Mouse (Mus musculus) neural tube, embryonic 12.5 days (tissue): Measurements from ENCODE around the gene Lyrm1. TPM values are rescaled to one million over a fixed set of nuclear protein-coding genes. Genes with fewer than 3 reads are reported as not detected.

Experiments
- ATAC-seq: fragments of 200-750 bp; cut with Nextera tagmentation; 2 replicates; pipeline ENCODE4 v1.8.0; 2017; ENCODE audit warnings: low read depth, mild to moderate bottlenecking, moderate TSS enrichment, moderate library complexity; ENCODE audit not compliant: low FRiP score
- H3K27ac ChIP-seq: fragments of 300-500 bp; sonication (generic); 2 replicates; pipeline ENCODE4 v1.5.1; 2016
- H3K27me3 ChIP-seq: fragments of 300-500 bp; sonication (generic); replicated peaks from 2 replicates; pipeline ENCODE4 v1.6.1; 2016; ENCODE audit warnings: mild to moderate bottlenecking
- H3K36me3 ChIP-seq: fragments of 300-500 bp; sonication (generic); 2 replicates; pipeline ENCODE4 v1.6.1; 2016; ENCODE audit warnings: mild to moderate bottlenecking
- H3K4me1 ChIP-seq: fragments of 300-500 bp; sonication (generic); 2 replicates; pipeline ENCODE4 v1.6.1; 2016
- H3K4me2 ChIP-seq: fragments of 300-500 bp; sonication (generic); replicated peaks from 2 replicates; pipeline ENCODE4 v1.6.1; 2016; ENCODE audit warnings: mild to moderate bottlenecking
- H3K4me3 ChIP-seq: fragments of 300-500 bp; sonication (generic); 2 replicates; pipeline ENCODE4 v1.5.1; 2016
- H3K9ac ChIP-seq: fragments of 300-500 bp; sonication (generic); 2 replicates; pipeline ENCODE4 v1.6.1; 2016; ENCODE audit warnings: mild to moderate bottlenecking
- H3K9me3 ChIP-seq: fragments of 300-500 bp; sonication (generic); 2 replicates; pipeline ENCODE4 v1.6.1; 2016; ENCODE audit warnings: mild to moderate bottlenecking
- WGBS: fragments of 180-500 bp; shearing (Covaris S2); methylation state at CpG from one replicate; pipeline ENCODE4 v1.1.7; 2016; 5-methylcytosine and 5-hydroxymethylcytosine counted together
- polyA plus RNA-seq: library from polyadenylated mRNA; unstranded; fragments of >200 nt; fragmentation: Nextera tagmentation; extraction: Ambion mirVana; gene quantifications from 2 replicates; pipeline ENCODE4 v1.2.1, GENCODE M21; 2016

Gene Lyrm1
- polyA plus RNA-seq, 1 experiment from 2014 or later = 14.9 TPM

DNA sequence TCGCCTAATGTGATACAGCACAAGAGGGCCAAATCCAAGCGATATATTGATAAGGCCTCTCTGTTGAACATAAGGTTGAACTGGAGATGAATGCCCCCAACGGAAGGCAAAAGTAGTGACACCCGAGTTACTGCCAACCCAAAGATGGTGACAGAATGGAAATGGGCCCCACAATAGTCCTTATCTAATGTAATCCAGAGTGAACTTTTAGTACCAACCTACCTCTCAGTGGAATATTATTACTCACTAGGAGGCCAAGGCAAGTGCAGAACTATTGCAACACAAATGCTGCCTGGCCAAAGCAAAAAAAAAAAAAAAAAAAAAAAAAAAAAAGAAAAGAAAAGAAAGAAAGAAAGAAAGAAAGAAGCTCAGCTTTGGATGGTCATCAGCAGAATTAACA lies 2.9 kb upstream of the Lyrm1 start:
- Histone ChIP-seq H3K4me3 (no peak overlapping the region), H3K9me3 (no peaks in the 10 kb centered on the region), H3K27ac (no peak overlapping the region), H3K36me3 (no peaks in the 10 kb centered on the region), H3K9ac (no peak overlapping the region), H3K4me2 (no peak overlapping the region), H3K27me3 (no peaks in the 10 kb centered on the region), H3K4me1 (peaks cover 19% of the 10 kb centered on the region)
- no peak for ATAC-seq
- WGBS = 89% methylated on average over 4 of the region's 4 CpGs

DNA sequence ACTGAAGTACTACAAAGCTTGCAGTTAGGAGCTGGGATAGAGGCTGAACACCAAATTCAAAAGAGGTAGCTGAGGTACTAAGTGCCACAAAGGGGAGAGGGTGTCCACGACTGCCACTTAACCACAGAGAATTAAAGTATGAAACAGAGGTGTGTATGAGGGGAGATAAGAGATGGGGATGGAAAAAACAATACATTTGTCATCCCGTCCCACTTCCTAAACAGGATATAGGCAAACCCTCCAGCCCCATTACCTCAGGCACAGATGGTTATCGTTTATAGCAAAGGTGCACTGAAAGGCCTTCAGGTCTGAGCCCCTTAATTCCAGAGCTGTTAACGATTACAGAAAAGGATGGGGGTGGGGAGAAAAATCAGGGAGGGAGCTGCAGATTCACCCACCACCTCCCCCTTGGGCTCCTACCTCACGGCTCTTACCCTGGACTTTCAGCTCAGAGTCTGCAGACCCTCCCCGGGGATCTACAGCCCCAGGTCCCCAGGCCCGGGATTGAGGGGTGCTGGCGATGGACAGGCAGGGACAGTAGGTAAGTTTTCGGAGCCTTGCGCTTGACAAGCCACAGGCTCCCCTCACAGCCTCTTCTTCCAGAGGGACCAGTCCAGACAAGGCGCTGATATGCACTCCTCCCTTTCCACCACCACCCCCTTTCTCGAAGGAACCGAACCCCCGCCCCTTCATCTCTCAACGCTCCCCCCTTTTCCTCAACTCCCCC lies 680 bp upstream of the Lyrm1 start:
- Histone ChIP-seq H3K27me3 (no peaks in the 10 kb centered on the region), H3K27ac (peak overlapping the region; percentile 32; the same call in 1 of the 2 replicates), H3K4me2 (peak overlapping the region; percentile 76), H3K4me1 (peaks cover 19% of the 10 kb centered on the region), H3K36me3 (no peaks in the 10 kb centered on the region), H3K4me3 (peak overlapping the region; percentile 71), H3K9me3 (no peaks in the 10 kb centered on the region), H3K9ac (peak overlapping the region; percentile 77)
- WGBS = 2% methylated on average over 15 of the region's 15 CpGs
- ATAC-seq = peak; percentile 67

DNA sequence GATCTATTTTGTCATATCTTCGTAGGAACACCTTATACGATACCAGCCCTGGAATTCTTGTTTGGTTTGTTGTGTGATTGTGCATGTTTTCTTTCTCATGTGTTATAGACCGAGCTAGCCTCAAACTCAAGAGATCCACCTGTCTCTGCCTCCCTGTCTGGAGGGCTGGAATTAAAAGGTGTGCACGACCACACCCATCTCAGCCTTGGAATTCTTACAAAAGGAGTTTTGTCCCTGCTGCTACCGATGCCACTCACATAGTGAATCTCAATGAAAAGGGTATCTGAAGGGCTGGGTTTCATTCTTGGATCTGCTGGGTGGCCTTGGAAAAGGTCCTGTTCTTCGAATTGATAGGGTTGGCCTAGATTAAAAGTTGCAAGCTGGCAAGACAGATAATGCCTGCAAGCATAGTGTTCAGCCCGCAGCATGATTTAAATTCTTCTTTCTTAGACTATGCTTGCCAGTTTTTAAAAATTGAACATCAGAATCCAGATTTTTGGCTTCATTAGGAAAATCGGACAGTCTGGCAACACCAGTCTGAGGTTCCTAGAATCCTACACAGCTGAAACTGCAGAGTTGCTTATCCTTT lies 2.0 kb downstream of the Lyrm1 start:
- no peak overlapping the region; the same call in 1 of the 2 replicates for H3K4me2 ChIP-seq
- no peaks in the 10 kb centered on the region for H3K27me3 ChIP-seq
- no peak overlapping the region for H3K27ac ChIP-seq
- ATAC-seq = no peak
- WGBS = 96% methylated on average over 8 of the region's 8 CpGs
- H3K9me3 ChIP-seq = no peaks in the 10 kb centered on the region
- peaks cover 19% of the 10 kb centered on the region for H3K4me1 ChIP-seq
- no peak overlapping the region for H3K4me3 ChIP-seq
- no peaks in the 10 kb centered on the region for H3K36me3 ChIP-seq
- no peak overlapping the region for H3K9ac ChIP-seq

DNA sequence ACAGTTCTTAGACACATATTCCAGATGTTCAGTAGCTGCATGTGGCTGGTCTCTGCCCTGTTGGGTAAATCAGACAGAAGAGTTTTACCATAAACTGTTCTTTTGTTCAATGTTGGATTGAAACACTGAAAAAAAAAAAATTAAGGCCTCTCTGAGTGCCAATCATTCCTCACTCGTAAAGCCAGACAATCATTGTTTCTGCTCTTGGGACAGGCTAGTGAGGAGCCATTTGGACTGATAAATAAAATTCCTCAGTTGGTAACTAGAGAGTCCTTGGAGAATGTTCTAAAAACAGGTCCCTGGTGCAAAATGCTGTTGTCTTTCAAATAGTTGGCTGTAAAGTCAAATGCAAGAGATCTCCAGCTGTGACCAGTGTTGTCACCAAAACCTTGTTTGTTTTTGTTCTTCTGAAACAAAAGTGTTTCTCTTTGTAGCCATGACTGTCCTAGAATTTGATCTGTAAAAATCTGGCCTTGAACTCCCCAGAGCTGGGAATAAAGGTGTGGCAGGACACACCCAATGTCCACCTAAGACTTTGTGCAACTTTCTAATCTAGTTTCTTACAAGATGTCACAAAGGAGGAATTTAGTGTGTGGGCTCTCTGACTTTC lies 2.7 kb downstream of the Lyrm1 start:
- Histone ChIP-seq H3K4me1 (peaks cover 19% of the 10 kb centered on the region), H3K9me3 (no peaks in the 10 kb centered on the region), H3K4me2 (no peak overlapping the region), H3K9ac (no peak overlapping the region), H3K4me3 (no peak overlapping the region), H3K27me3 (no peaks in the 10 kb centered on the region), H3K36me3 (no peaks in the 10 kb centered on the region), H3K27ac (no peak overlapping the region)
- ATAC-seq = no peak
- 63% methylated on average over 1 of the region's 1 CpGs for WGBS

DNA sequence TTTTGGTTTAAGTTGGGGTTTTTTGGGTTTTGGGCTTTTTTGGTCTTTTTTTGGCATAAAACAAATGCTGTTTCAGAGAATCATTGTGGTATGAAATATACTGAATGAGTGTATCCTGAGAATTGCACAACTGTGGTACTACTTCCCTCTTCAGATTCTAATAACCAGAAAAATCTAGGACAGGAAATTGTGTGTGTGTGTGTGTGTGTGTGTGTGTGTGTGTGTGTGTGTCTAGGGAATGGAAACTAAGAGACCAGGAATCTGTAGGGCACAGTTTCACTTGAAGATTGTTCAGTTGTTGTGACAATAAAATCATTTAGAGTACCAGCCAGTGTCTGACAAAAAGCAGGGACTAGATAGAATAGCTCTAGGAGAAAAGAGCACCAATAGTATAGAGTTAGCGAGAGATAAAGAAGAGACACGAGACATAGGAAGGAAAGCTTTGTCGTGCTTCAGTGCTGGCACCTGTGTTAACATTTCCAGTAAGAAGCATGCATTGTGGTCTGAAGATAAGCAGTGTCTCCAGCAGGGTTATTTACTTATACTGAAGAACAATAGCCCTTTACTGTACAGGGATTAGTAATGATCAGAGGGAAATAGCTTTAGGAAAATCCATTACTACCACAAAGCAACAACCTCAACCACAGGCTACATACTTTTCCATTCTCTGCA lies 3.9 kb downstream of the Lyrm1 start:
- no peak overlapping the region for H3K4me3 ChIP-seq
- no peak overlapping the region for H3K27ac ChIP-seq
- peaks cover 14% of the 10 kb centered on the region for H3K4me1 ChIP-seq
- no peak overlapping the region for H3K9ac ChIP-seq
- no peak for ATAC-seq
- H3K27me3 ChIP-seq = no peaks in the 10 kb centered on the region
- WGBS = 72% methylated on average over 3 of the region's 3 CpGs
- H3K4me2 ChIP-seq = no peak overlapping the region
- no peaks in the 10 kb centered on the region for H3K9me3 ChIP-seq
- no peaks in the 10 kb centered on the region for H3K36me3 ChIP-seq

DNA sequence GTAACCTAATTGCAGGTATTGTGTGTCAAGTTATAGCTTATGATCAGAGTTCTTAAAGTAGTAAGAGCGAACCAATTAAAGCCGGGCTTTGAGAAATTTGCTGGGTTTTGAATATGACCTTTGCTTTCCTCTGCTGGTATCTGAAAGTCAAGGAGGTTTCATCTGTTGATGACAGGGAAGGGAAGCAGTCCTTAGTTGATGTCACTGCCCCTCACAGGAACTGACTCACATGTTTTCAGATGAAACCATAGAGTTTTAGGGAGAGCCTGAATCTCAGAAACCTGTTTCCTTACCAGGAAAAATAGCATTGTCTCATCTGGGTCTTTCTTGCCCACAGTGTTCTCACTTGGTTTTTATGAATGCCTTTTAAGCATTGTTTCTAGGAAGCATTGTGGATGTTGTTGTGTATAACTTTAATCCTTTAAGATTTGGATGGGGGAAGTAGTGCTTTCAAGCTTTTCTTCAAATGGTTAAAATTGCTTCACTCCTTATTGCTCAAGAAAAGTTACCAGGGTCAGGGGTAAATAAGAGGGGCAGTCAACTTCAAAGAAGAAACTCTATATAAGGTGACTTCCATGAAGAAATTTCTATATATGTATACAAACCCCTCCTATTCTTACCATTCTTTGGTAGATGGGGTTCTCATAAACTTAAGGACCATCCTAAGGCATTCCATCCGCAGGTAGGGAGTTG lies 11.0 kb downstream of the Lyrm1 start:
- Histone ChIP-seq H3K4me1 (no peaks in the 10 kb centered on the region), H3K9ac (no peak overlapping the region), H3K9me3 (no peaks in the 10 kb centered on the region), H3K4me2 (no peak overlapping the region), H3K4me3 (no peak overlapping the region), H3K27ac (no peak overlapping the region), H3K36me3 (no peaks in the 10 kb centered on the region), H3K27me3 (no peaks in the 10 kb centered on the region)
- ATAC-seq = no peak
- 95% methylated on average over 3 of the region's 3 CpGs for WGBS

DNA sequence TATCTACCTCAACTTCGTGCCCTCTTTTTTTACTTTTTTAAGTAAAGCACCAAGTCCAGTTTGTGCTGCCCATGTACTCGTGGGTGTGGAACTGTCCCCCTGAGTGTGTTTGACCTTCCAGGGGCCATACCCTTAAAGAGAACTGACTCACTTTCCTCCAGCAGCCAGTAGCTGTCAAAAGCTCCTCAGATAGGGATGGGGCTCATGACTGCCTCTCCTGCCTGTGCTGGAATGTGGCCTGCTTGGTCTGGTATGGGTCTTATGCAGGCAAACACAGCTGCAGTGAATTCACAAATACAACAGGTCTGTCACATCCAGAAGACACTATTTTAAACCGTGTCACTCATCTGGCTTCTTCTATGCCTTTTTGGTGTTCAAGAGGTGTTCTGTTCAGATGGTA lies 16.1 kb downstream of the Lyrm1 start:
- no peaks in the 10 kb centered on the region for H3K9me3 ChIP-seq
- no peak for ATAC-seq
- no peak overlapping the region for H3K4me3 ChIP-seq
- no peaks in the 10 kb centered on the region for H3K4me1 ChIP-seq
- no peak overlapping the region for H3K4me2 ChIP-seq
- H3K36me3 ChIP-seq = no peaks in the 10 kb centered on the region
- no peak overlapping the region for H3K9ac ChIP-seq
- no peaks in the 10 kb centered on the region for H3K27me3 ChIP-seq
- WGBS = 79% methylated on average over 3 of the region's 3 CpGs
- no peak overlapping the region for H3K27ac ChIP-seq

DNA sequence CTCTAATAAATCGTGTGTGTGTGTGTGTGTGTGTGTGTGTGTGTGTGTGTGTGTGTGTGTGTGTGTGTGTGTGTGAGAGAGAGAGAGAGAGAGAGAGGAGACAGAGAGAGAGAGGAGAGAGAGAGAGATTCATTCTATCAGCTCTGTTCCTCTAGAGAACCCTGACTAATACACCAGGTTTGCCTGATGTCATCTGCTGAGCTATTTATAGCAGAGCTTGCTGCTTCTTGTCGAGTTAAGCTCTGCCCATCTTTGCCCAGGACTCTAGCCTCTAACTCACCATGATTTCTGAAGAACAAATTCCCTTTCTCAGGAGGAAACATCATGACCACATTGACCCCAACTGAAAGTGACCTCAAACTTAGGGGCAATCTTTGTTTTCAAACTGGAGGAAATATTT lies 24.8 kb downstream of the Lyrm1 start:
- WGBS = 67% methylated on average over 2 of the region's 2 CpGs
- H3K4me3 ChIP-seq = no peak overlapping the region
- no peaks in the 10 kb centered on the region for H3K36me3 ChIP-seq
- no peak overlapping the region for H3K4me2 ChIP-seq
- H3K9ac ChIP-seq = no peak overlapping the region
- no peaks in the 10 kb centered on the region for H3K9me3 ChIP-seq
- no peaks in the 10 kb centered on the region for H3K27me3 ChIP-seq
- no peaks in the 10 kb centered on the region for H3K4me1 ChIP-seq
- H3K27ac ChIP-seq = no peak overlapping the region
- ATAC-seq = no peak

DNA sequence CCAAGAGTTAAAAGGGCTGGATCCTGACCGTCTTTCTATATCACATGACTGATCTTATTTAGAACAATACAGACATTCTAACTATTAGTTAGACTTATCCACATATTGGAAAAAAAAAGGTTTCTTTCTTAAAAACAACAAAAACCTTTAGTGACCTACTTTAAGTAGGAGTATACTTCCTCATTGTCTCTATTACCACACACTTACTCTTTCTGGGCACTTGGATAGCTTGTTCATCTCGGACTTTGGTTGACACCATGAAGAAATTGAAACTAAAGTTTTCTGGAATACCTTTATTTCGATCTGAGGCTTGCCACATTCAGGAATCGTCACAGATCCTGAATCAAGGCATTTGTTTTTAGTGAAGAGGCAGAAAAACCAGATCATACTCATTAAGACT lies 25.4 kb downstream of the Lyrm1 start:
- Histone ChIP-seq H3K4me2 (no peak overlapping the region), H3K27me3 (no peaks in the 10 kb centered on the region), H3K9me3 (no peaks in the 10 kb centered on the region), H3K4me1 (no peaks in the 10 kb centered on the region), H3K27ac (no peak overlapping the region), H3K36me3 (no peaks in the 10 kb centered on the region), H3K4me3 (no peak overlapping the region), H3K9ac (no peak overlapping the region)
- 86% methylated on average over 4 of the region's 4 CpGs for WGBS
- ATAC-seq = no peak

DNA sequence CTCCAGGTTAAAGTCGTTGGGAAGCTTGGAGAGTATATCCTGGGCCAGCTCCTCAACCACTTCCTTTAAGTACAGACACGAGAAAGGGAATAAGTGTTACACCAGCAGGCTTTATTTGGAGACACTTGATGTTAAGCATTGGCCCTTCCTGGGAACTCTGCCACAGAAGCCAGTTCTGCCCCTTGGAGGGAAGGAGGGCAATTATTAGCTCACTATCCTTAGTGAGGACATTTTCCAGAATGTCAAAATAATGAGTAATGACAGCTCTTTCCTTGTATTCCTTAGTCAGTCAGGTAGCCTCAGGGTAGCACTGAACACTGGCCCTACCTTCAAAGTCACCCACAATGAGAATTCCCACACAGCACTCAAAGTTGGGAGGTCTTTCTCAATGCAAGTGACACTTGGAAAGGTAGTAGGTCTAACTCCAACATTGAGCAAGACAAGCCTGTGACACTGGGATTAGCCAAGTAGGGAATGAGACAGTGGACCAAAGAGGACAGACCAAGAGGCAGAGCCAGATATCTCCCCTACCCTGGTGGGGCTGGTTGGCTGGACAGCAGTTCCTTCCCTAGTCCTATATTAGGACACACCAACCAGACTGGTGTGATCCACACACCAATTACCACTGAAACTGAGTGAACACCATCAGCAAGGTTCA lies 33.3 kb downstream of the Lyrm1 start:
- Histone ChIP-seq H3K27ac (no peak overlapping the region), H3K4me2 (no peak overlapping the region), H3K9ac (no peak overlapping the region), H3K9me3 (no peaks in the 10 kb centered on the region), H3K36me3 (no peaks in the 10 kb centered on the region), H3K27me3 (no peaks in the 10 kb centered on the region), H3K4me3 (no peak overlapping the region), H3K4me1 (no peaks in the 10 kb centered on the region)
- WGBS = 78% methylated on average over 2 of the region's 2 CpGs
- no peak for ATAC-seq

DNA sequence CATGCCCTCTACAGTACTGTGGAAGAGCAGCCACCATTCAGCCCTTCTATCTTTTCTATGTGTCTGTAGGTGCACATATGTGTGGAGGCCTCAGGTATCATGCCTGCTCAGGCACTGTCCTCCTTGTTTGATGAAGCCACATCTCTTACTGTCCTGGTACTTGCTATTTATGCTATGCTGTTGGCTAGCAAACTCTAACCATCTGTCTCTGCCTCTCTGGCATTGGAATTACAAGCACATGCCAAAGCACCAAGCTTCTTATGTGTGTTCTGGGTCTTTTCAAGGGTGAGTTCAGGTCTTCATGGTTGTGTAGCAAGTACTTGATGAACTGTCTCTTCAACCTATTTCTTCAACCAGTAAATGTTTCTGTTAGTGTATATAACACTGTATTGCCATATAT lies 40.7 kb downstream of the Lyrm1 start:
- H3K9ac ChIP-seq = no peak overlapping the region
- H3K36me3 ChIP-seq = no peaks in the 10 kb centered on the region
- ATAC-seq = no peak
- H3K4me1 ChIP-seq = no peaks in the 10 kb centered on the region
- no peaks in the 10 kb centered on the region for H3K27me3 ChIP-seq
- H3K4me3 ChIP-seq = no peak overlapping the region
- H3K9me3 ChIP-seq = no peaks in the 10 kb centered on the region
- H3K27ac ChIP-seq = no peak overlapping the region
- no peak overlapping the region for H3K4me2 ChIP-seq

DNA sequence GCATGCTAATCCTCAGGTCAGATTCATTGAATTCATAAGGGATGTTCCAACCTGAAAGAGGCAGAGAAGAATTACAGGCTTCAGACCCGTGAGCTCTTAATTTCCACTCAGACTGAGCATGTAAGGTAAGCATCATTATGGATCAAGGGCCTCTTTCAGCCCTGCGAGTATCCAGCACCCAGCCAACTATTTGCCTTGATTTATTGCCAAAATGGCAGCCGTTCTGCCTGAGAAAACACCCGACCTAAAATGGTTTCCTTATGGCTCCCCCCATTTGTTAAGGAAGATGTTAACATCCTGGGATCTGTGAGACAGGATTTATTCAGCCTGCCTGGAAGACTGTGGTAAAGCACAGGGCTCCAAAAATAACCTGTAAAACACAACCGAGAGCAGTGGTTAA lies 41.4 kb downstream of the Lyrm1 start:
- Histone ChIP-seq H3K4me3 (no peak overlapping the region), H3K27me3 (no peaks in the 10 kb centered on the region), H3K36me3 (no peaks in the 10 kb centered on the region), H3K4me1 (no peaks in the 10 kb centered on the region), H3K27ac (no peak overlapping the region), H3K9ac (no peak overlapping the region), H3K9me3 (no peaks in the 10 kb centered on the region), H3K4me2 (no peak overlapping the region)
- ATAC-seq = no peak
- 69% methylated on average over 5 of the region's 5 CpGs for WGBS
